Mouse (Mus musculus) spleen, adult 2 months (tissue): Measurements from ENCODE around the gene Arv1.

ENCODE experiments used
- CTCF ChIP-seq: fragments of 200-500 bp; IDR thresholded peaks from 2 replicates; pipeline ENCODE4 v1.5.1; 2011; ENCODE audit warnings: mild to moderate bottlenecking, inconsistent platforms; ENCODE audit not compliant: insufficient read depth, insufficient read length, insufficient replicate concordance; ENCODE audit errors: extremely low read depth
- POLR2A ChIP-seq: fragments of 200-500 bp; IDR thresholded peaks from 2 replicates; pipeline ENCODE4 v1.6.1; 2011; ENCODE audit warnings: low read depth, low read length, inconsistent platforms

DNA sequence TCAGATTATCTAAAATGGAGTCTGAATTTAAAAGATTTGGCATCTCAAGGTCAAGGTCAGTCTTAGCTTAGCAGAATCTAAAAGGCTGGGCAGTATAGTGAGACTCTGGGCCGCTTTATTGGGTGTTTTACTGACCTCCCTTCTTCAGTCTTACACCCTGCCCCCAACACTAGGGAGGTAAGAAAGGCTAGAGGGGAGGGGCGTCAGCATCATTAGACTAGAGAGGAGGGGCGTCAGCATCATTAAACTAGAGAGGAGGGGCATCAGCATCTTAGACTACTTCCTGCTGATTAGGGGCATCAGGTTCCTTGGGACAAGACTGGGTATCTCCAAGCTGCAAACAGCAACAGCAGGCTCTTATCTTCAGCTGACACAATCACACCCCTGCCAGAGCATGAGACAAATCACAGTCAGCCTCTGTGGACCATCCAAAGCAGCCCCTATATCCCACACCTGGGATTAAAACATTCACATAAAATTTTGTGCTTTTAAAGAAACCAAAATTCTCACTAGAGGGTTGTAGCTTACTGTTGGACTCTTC lies 13.5 kb downstream of the Arv1 start:
- no peak for TF ChIP-seq POLR2A
- TF ChIP-seq CTCF = no peak
